Mouse (Mus musculus) heart, postnatal 14 days (tissue): ENCODE data around the gene Rnaseh2a. TPM values are rescaled to one million over a fixed set of nuclear protein-coding genes. Genes with fewer than 3 reads are reported as not detected.

Experiments
- DNase-seq, 2 experiments: peaks; one replicate each; pipeline ENCODE4 v3.0.0; 2021 to 2022
- intact Hi-C: fragments of 180-260 bp; cut with DNase I; formaldehyde crosslinking; loops from one replicate; pipeline ENCODE4 v1.15.1; 2025
- long read RNA-seq, 2 experiments: library from polyadenylated mRNA; stranded (forward); transcript quantifications; one replicate each; pipeline ENCODE4 v2.0.0; 2021
- total RNA-seq, 2 experiments: library from RNA; stranded (reverse); gene quantifications; 2 replicates each; pipeline ENCODE4 v1.2.3; 2021

Rnaseh2a gene
- total RNA-seq = 10 to 100 TPM; 39.7 to 50.7 TPM
- long read RNA-seq, experiment 1, transcript Rnaseh2a-203 (8 exons, 2,044 nt) = major isoform, 11 of 32 reads
- long read RNA-seq, experiment 1, partial matches to known transcripts = 4 of 32 reads
- long read RNA-seq, experiment 1, other reads (novel, unspliced or antisense) = 16 of 32 reads
- long read RNA-seq, experiment 2, transcript Rnaseh2a-203 (8 exons, 2,044 nt) = major isoform, 9 of 41 reads
- long read RNA-seq, experiment 2, partial matches to known transcripts = 1 of 41 reads
- long read RNA-seq, experiment 2, other reads (novel, unspliced or antisense) = 29 of 41 reads

- intact Hi-C loops = no loop called here
- DNase-seq = peak; percentile 77 to 78
Measured at GRCm38 (mm10) chr8:84969241-84970134, at the start of gene Rnaseh2a, which contains the start of the genes Gm49661 and Prdx2. Rnaseh2a (minus strand) TSS chr8:84969767. Gm49661 (minus strand) TSS chr8:84969433. Prdx2 (plus strand) TSS chr8:84969587.

DNA sequence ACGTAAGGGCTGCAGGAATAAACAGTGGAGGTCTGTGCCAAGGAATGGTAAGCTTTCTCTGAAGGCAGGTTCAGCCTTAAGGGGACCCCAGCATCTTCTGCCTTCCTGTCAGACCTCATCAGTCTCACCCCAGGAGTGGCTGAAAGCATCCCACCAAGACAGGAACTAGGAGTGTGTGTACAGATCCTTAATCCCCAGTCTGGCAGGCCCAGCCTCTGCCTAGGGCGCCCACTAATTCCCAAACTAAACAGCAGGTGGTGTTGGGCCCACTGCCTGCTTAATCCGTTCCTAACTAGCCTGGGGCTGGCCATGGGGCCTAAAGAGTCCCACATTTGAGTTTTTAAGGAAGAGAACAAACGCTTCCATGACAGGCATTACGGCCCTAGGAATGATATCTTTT, 47.6 kb upstream of the Rnaseh2a start:
- intact Hi-C loops = no loop called here
- DNase-seq = no peak

- DNase-seq = no peak
- intact Hi-C loops = no loop called here
Measured at GRCm38 (mm10) chr8:85016724-85017123, 47.2 kb upstream of the Rnaseh2a start.

- DNase-seq = no peak
- intact Hi-C loops = no loop called here
Measured at GRCm38 (mm10) chr8:85014431-85014830, 44.9 kb upstream of the Rnaseh2a start, which contains the start of gene Best2. Best2 (minus strand) TSS chr8:85014531.

DNA sequence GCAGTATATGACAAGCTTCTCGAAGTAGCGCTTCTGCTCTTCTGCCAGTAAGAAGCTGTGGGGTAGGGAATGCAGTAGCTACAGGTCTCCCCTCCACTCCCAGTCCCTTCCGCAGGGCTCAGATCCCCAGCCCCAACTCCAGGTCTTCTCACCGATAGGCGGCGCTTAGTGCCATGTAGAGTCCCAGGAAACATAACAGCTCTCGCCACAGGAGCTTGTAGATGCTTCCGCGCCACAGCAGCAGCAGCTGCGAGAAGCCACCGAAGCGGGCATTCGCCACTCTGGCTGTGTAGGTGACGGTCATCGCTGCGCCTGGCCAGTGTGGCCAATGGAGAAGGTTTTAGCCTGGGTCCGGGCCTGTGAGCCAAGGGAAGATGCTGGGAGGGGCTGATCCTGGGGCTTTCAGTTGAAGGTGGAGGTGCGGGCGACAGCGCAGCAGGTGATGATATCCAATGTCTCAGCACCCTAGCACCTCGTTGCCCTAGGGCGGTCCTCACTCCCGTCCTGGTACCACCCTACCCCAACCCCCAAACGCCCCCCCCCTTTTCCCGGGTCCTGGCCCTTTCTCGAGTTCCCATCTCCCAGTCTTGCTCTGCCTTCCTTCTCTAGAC, 43.8 kb upstream of the Rnaseh2a start:
- intact Hi-C loops = no loop called here
- DNase-seq = peak; percentile 58 to 68

GRCm38 (mm10) chr8:85011242-85011641, 41.7 kb upstream of the Rnaseh2a start:
- no peak for DNase-seq
- intact Hi-C loops = no loop called here

DNA sequence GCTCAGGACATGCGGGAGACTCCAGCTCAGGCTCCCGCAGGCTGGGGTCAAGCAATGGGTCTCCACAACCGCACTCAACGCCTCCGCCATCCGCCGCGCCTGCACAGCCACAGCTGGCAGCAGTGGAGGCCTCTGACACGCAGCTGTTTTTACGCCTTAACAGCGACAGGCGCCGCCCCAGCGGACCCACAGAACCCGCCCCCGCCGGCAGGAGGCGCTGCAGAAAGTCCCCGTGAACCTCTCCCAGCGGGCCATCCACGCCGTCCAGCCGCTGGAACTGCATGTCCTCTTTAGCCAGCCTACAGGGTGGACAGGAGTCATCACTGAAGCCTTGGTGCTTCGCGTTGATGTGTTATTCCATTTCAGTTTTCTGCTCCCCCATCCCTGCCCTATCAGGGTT, 38.1 kb upstream of the Rnaseh2a start:
- DNase-seq = peak; percentile 42 to 66
- intact Hi-C loops = no loop called here

DNA sequence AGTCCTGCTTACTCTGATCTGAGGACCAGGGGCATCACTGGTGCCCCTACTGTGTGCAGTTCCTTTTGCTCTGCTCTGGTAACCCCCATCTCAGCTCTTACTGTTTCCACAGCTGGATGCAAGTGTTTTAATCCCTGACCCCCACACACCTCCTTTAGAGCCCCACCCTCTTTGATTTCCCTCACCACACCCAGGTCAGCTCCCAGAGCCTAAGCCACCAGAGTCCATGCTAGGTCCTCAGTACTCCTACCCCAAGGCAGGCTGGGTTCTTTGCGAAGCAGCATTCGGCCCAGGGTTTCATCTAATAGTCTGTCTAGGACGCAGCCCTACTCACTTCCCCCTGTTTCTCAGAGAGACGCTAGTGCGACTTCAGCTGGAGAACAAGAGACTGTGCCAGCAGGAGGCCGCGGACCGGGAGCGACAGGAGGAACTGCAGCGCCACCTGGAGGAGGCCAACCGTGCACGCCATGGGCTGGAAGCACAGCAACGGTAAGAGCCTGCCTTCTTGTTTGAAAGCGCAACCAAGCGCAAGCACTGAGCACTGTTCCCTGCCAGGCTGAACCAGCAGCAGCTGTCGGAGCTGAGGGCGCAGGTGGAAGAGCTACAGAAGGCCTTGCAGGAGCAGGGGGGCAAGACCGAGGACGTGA, 28.2 kb upstream of the Rnaseh2a start:
- DNase-seq = peak; percentile 91 to 95
- intact Hi-C loops = loop anchor here (2.0 kb wide), 1 partner anchor 69 kb away; no protein-coding TSS in a partner anchor

DNA sequence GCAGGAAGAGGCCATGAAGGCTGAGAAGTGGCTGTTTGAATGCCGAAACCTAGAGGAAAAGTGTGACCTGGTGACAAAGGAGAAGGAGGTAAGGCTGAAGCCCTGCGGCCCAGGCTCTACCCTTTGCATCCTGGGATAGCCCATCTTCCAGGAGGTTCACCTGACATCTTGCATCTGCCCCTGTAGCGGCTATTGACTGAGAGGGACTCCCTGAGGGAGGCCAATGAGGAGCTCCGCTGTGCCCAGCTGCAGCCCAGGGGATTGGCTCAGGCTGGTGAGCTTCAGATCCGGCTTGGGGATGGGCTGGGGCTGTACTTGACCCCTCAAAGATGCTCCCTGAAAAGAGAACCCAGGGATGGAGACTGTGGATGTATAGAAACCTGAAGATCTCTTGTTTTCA, 27.4 kb upstream of the Rnaseh2a start:
- intact Hi-C loops = no loop called here
- no peak for DNase-seq

DNA sequence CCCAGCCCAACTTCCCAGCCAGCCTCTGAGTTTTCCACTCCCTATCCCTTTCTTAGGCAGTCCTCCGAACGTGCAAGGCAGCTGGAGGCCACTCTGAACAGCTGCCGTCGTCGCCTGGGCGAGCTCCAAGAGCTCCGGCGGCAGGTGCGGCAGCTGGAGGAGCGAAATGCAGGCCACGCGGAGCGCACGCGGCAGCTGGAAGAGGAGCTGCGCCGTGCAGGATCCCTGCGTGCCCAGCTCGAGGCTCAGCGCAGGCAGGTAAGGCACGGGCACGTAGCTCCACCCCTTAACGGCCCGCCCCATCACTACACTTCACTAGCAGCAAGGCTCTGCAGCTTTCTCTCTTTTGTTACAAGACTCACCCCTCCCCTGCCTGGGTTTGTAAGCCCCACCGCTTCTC, 26.1 kb upstream of the Rnaseh2a start:
- intact Hi-C loops = no loop called here
- no peak for DNase-seq

- DNase-seq = no peak
- intact Hi-C loops = no loop called here
Measured at GRCm38 (mm10) chr8:84994375-84994774, 24.8 kb upstream of the Rnaseh2a start.

- intact Hi-C loops = no loop called here
- DNase-seq = no peak
Measured at GRCm38 (mm10) chr8:84990836-84991235, 21.3 kb upstream of the Rnaseh2a start.

- intact Hi-C loops = no loop called here
- peak; percentile 95 to 97 for DNase-seq
Measured at GRCm38 (mm10) chr8:84990349-84990748, 20.8 kb upstream of the Rnaseh2a start, which contains the start of gene Hook2. Hook2 (plus strand) TSS chr8:84990603.

GRCm38 (mm10) chr8:84989810-84990209, 20.2 kb upstream of the Rnaseh2a start:
- intact Hi-C loops = loop anchor here (1.0 kb wide), 1 partner anchor 15 kb away; no protein-coding TSS in a partner anchor
- peak; percentile 94 to 97 for DNase-seq

- peak; percentile 60 to 61 for DNase-seq
- intact Hi-C loops = loop anchor here (1.0 kb wide), 1 partner anchor 14 kb away; no protein-coding TSS in a partner anchor
Measured at GRCm38 (mm10) chr8:84989311-84989731, 19.8 kb upstream of the Rnaseh2a start.

DNA sequence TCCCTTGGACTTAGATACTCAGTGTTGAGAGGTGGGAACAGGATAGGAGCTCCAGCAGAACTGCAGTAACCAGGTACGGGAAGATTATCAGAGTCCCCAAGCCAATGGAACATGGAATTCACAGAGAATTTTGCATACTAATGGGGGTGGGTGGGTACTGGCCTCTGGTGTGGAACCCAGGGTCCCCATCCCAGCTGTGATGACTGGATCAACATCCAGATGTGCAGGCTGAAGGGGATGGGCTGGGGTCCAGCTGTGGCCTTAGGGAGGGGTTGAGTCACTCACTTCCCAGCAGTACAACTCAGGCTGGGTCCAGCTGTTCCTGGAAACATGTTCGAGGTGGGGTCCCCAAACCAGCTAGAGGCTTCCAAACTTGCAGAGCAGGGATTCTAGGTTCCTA, 18.3 kb upstream of the Rnaseh2a start:
- DNase-seq = peak; percentile 63 to 68
- intact Hi-C loops = no loop called here

DNA sequence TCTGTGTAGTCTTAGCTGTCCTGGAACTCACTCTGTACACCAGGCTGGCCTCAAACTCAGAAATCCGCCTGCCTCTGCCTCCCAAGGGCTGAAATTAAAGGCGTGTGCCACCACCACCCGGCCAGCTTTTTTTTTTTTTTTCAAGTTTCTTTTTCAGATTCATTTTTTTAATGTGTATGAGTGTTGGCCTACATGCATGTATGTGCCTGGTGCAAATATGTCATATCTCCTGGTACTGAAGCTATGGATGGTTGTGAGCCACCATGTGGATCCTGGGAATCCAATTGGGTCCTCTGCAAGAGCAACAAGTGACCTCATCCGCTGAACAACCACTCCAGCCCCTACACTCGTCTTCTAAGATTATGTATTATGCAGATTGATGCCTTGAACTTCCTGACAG, 17.8 kb upstream of the Rnaseh2a start:
- DNase-seq = no peak
- intact Hi-C loops = no loop called here

DNA sequence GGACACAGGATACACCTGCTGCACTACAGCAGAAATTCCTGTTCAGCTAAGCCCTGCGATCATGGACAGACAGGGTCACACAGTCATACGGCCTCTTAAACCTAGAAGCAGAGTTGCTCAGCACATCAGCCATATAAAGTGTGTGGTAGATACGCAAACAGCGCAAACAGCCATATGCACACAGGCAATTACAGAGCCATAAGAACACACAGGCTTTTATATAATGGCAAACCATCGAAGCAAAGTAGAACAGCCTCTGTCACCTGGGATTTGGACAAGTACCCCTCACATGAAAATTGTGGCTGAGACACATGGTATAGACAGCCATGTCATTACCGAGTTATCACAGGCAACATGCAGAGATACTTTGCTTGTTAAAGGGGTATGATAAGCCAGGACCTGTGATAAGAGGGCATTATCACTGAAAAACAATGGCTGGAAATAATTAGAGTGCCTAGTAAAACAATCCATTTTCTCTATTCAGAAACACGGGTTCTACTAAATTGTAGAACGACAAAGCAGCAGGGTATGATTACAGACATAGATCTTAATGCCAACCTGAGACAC, 16.9 kb upstream of the Rnaseh2a start:
- DNase-seq = no peak
- intact Hi-C loops = no loop called here

- peak; percentile 88 to 89 for DNase-seq
- intact Hi-C loops = no loop called here
Measured at GRCm38 (mm10) chr8:84985684-84986378, 16.3 kb upstream of the Rnaseh2a start.
